Mouse (Mus musculus) limb, embryonic 13.5 days (tissue): Measurements from ENCODE around the gene Tas2r134. TPM values are rescaled to one million over a fixed set of nuclear protein-coding genes. Genes with fewer than 3 reads are reported as not detected.

Experiments
- ATAC-seq: fragments of 200-750 bp; cut with Nextera tagmentation; 2 replicates; pipeline ENCODE4 v1.8.0; 2017; ENCODE audit warnings: low read depth, moderate number of reproducible peaks, moderate TSS enrichment; ENCODE audit not compliant: low FRiP score
- H3K27ac ChIP-seq: fragments of 300-500 bp; sonication (generic); 2 replicates; pipeline ENCODE4 v1.5.1; 2015; ENCODE audit warnings: inconsistent platforms, mild to moderate bottlenecking, moderate library complexity
- H3K27me3 ChIP-seq: fragments of 300-500 bp; sonication (generic); 2 replicates; pipeline ENCODE4 v1.6.1; 2015; ENCODE audit warnings: mild to moderate bottlenecking, inconsistent platforms
- H3K36me3 ChIP-seq: fragments of 300-500 bp; sonication (generic); 2 replicates; pipeline ENCODE4 v1.6.1; 2015; ENCODE audit warnings: inconsistent platforms, mild to moderate bottlenecking, moderate library complexity
- H3K4me1 ChIP-seq: fragments of 300-500 bp; sonication (generic); 2 replicates; pipeline ENCODE4 v1.6.1; 2015; ENCODE audit warnings: inconsistent platforms
- H3K4me2 ChIP-seq: fragments of 300-500 bp; sonication (generic); replicated peaks from 2 replicates; pipeline ENCODE4 v1.6.1; 2015; ENCODE audit warnings: inconsistent platforms, mild to moderate bottlenecking, moderate library complexity
- H3K4me3 ChIP-seq: fragments of 300-500 bp; sonication (generic); 2 replicates; pipeline ENCODE4 v1.5.1; 2015; ENCODE audit warnings: moderate library complexity, mild to moderate bottlenecking, inconsistent platforms
- H3K9ac ChIP-seq: fragments of 300-500 bp; sonication (generic); 2 replicates; pipeline ENCODE4 v1.6.1; 2015; ENCODE audit warnings: mild to moderate bottlenecking, inconsistent platforms
- H3K9me3 ChIP-seq: fragments of 300-500 bp; sonication (generic); 2 replicates; pipeline ENCODE4 v1.6.1; 2016; ENCODE audit warnings: inconsistent platforms
- WGBS: fragments of 180-500 bp; shearing (Covaris S2); methylation state at CpG from one replicate; pipeline ENCODE4 v1.1.7; 2015; 5-methylcytosine and 5-hydroxymethylcytosine counted together
- polyA plus RNA-seq: library from polyadenylated mRNA; unstranded; fragments of >200 nt; fragmentation: Nextera tagmentation; extraction: Ambion mirVana; gene quantifications from 2 replicates; pipeline ENCODE4 v1.2.1, GENCODE M21; 2015

Tas2r134 gene
- polyA plus RNA-seq, 1 experiment from 2014 or later = not detected

GRCm38 (mm10) chr2:51674321-51674720, 47.0 kb downstream of the Tas2r134 start:
- no peak for ATAC-seq
- H3K27me3 ChIP-seq = no peaks in the 10 kb centered on the region

More at GRCm38 (mm10) chr2:51674321-51674720, 47.0 kb downstream of the Tas2r134 start:
- Histone ChIP-seq H3K9me3 (no peaks in the 10 kb centered on the region), H3K9ac (no peak overlapping the region), H3K27ac (no peak overlapping the region), H3K4me3 (no peak overlapping the region), H3K4me1 (peaks cover 17% of the 10 kb centered on the region), H3K36me3 (no peaks in the 10 kb centered on the region), H3K4me2 (no peak overlapping the region)
- WGBS = 61% methylated on average over 2 of the region's 2 CpGs
